8 mouse cellular contexts compared by ENCODE assay signal in genomic region chr1:90208503-90208860, GRCm38 (mm10). TPM values are rescaled to one million over a fixed set of nuclear protein-coding genes. Genes with fewer than 3 reads are reported as not detected.
A peak's percentile ranks its signal among the peaks of the same experiment; 100 is the strongest.
DNase-seq lines count a peak whose midpoint lies in the region; ATAC-seq and TF ChIP-seq lines count a peak whose summit lies in the region.
"Had no signal": no experiment of that assay in that cellular context is flagged by ENCODE, and none has a peak within 500 bp of the region (broad histone marks: within the 10 kb centered on the region; RNA-seq: fewer than 3 reads in every experiment).

No protein-coding gene starts in this region.

- no peak overlapping the region for H3K27ac ChIP-seq in liver, embryonic 12.5 days
- no peak overlapping the region for H3K27ac ChIP-seq in liver, postnatal 0 days (ENCODE audit: low read depth)
- peak overlapping the region; percentile 85 for H3K27ac ChIP-seq in forebrain, embryonic 14.5 days (ENCODE audit: low read depth, low read length)
- H3K27ac ChIP-seq in hindbrain, embryonic 13.5 days = peak overlapping the region; percentile 74
- H3K27ac ChIP-seq in small intestine, adult 2 months (ENCODE audit: insufficient read depth, low read depth, low read length) = no peak overlapping the region

- TF ChIP-seq CTCF in liver, postnatal 0 days (IDR thresholded peaks at IDR 0.05; ENCODE audit: low read depth) = no peak
- no peak for TF ChIP-seq CTCF in small intestine, adult 2 months (IDR thresholded peaks at IDR 0.05; ENCODE audit: extremely low read depth, insufficient read length, insufficient replicate concordance, low read depth, low read length)

- no peaks in the 10 kb centered on the region for H3K36me3 ChIP-seq in liver, embryonic 12.5 days
- no peaks in the 10 kb centered on the region for H3K36me3 ChIP-seq in liver, postnatal 0 days (replicated peaks; ENCODE audit: insufficient read depth, low read length)
- peaks cover 3% of the 10 kb centered on the region; the same call in 1 of the 2 replicates for H3K36me3 ChIP-seq in forebrain, embryonic 14.5 days (ENCODE audit: control insufficient read depth, insufficient read depth, low read length)
- no peaks in the 10 kb centered on the region for H3K36me3 ChIP-seq in hindbrain, embryonic 13.5 days
- no peaks in the 10 kb centered on the region for H3K36me3 ChIP-seq in small intestine, adult 2 months (ENCODE audit: control insufficient read depth, insufficient read depth, low read length)

- no peaks in the 10 kb centered on the region for H3K4me1 ChIP-seq in liver, embryonic 12.5 days
- H3K4me1 ChIP-seq in liver, postnatal 0 days (ENCODE audit: insufficient read depth) = no peaks in the 10 kb centered on the region
- H3K4me1 ChIP-seq in forebrain, embryonic 14.5 days (ENCODE audit: control insufficient read depth, insufficient read depth, low read length) = peaks cover 47% of the 10 kb centered on the region
- H3K4me1 ChIP-seq in hindbrain, embryonic 13.5 days (replicated peaks) = peaks cover 85% of the 10 kb centered on the region
- H3K4me1 ChIP-seq in small intestine, adult 2 months (ENCODE audit: control insufficient read depth, insufficient read depth, insufficient read length, low read length) = no peaks in the 10 kb centered on the region

- H3K4me3 ChIP-seq in liver, embryonic 12.5 days = no peak overlapping the region
- no peak overlapping the region for H3K4me3 ChIP-seq in liver, postnatal 0 days (ENCODE audit: low read depth, low read length)
- H3K4me3 ChIP-seq in forebrain, embryonic 14.5 days (ENCODE audit: low read depth, low read length) = peak overlapping the region; percentile 49
- peak overlapping the region; percentile 54 for H3K4me3 ChIP-seq in hindbrain, embryonic 13.5 days
- peak overlapping the region; percentile 42 for H3K4me3 ChIP-seq in small intestine, adult 2 months (ENCODE audit: low read depth, low read length)

- no peaks in the 10 kb centered on the region for H3K9me3 ChIP-seq in liver, embryonic 12.5 days (replicated peaks)
- no peaks in the 10 kb centered on the region for H3K9me3 ChIP-seq in liver, postnatal 0 days (ENCODE audit: low read length)
- H3K9me3 ChIP-seq in forebrain, embryonic 14.5 days (replicated peaks; ENCODE audit: control insufficient read depth, low read length) = no peaks in the 10 kb centered on the region
- no peaks in the 10 kb centered on the region for H3K9me3 ChIP-seq in hindbrain, embryonic 13.5 days

- DNase-seq in liver, postnatal 0 days = no peak
- DNase-seq in forebrain, embryonic 14.5 days (ENCODE audit: low spot score) = no peak
- DNase-seq in right cerebral cortex, postnatal 25 days = no peak
- no peak for DNase-seq in layer of hippocampus, adult 8-10 months (ENCODE audit: low spot score in 2 of 2)
- DNase-seq: lung, adult 2 months had no signal

- 64% methylated on average over 9 of the region's 9 CpGs for WGBS in liver, embryonic 12.5 days (ENCODE audit: insufficient replicate concordance)
- 75% methylated on average over 9 of the region's 9 CpGs for WGBS in liver, postnatal 0 days (ENCODE audit: insufficient replicate concordance)
- 61% methylated on average over 9 of the region's 9 CpGs for WGBS in forebrain, embryonic 14.5 days
- WGBS in hindbrain, embryonic 13.5 days = 52% methylated on average over 9 of the region's 9 CpGs
- WGBS in small intestine, adult 2 months = 70% methylated on average over 9 of the region's 9 CpGs

- no peak for TF ChIP-seq POLR2A in small intestine, adult 2 months (IDR thresholded peaks at IDR 0.05; ENCODE audit: low read depth, low read length)

- no peak for ATAC-seq in liver, embryonic 12.5 days
- no peak for ATAC-seq in liver, postnatal 0 days
- ATAC-seq in forebrain, embryonic 14.5 days = no peak
- ATAC-seq in hindbrain, embryonic 13.5 days (ENCODE audit: low FRiP score) = no peak

- H3K4me2 ChIP-seq in liver, embryonic 12.5 days = peak overlapping the region; percentile 33; the same call in 1 of the 2 replicates
- H3K4me2 ChIP-seq in liver, postnatal 0 days (ENCODE audit: low read depth, low read length) = no peak overlapping the region
- peak overlapping the region; percentile 56 for H3K4me2 ChIP-seq in forebrain, embryonic 14.5 days (ENCODE audit: low read length)
- H3K4me2 ChIP-seq in hindbrain, embryonic 13.5 days = peak overlapping the region; percentile 64

- H3K9ac ChIP-seq in liver, embryonic 12.5 days = no peak overlapping the region
- H3K9ac ChIP-seq in liver, postnatal 0 days (replicated peaks) = no peak overlapping the region
- peak overlapping the region; percentile 46; the same call in 1 of the 2 replicates for H3K9ac ChIP-seq in forebrain, embryonic 14.5 days (ENCODE audit: low read length)
- 0 out of 2 replicates have a peak overlapping the region, but pooled peaks have one; percentile 30 for H3K9ac ChIP-seq in hindbrain, embryonic 13.5 days

- no peak for TF ChIP-seq EP300 in liver, postnatal 0 days (IDR thresholded peaks at IDR 0.05; ENCODE audit: low read depth)

- peaks cover 54% of the 10 kb centered on the region for H3K27me3 ChIP-seq in liver, embryonic 12.5 days (replicated peaks)
- H3K27me3 ChIP-seq in liver, postnatal 0 days (ENCODE audit: insufficient read depth, low read length) = peaks cover 20% of the 10 kb centered on the region
- no peaks in the 10 kb centered on the region for H3K27me3 ChIP-seq in forebrain, embryonic 14.5 days (replicated peaks; ENCODE audit: control insufficient read depth, insufficient read depth, low read length)
- no peaks in the 10 kb centered on the region for H3K27me3 ChIP-seq in hindbrain, embryonic 13.5 days
- H3K27me3 ChIP-seq in small intestine, adult 2 months (ENCODE audit: control insufficient read depth, insufficient read depth, low read length) = no peaks in the 10 kb centered on the region

RNA-seq across cellular contexts. Expression of gene Ackr3, which starts 4.7 kb away (rescaled TPM):
- 9.0 and 10.4 TPM in 2 replicates for polyA plus RNA-seq in liver, embryonic 12.5 days (2016; fragmentation: Nextera tagmentation; extraction: Ambion mirVana)
- polyA plus RNA-seq in liver, postnatal 0 days (2015; fragmentation: Nextera tagmentation; extraction: Ambion mirVana) = 2.3 and 2.5 TPM in 2 replicates
- polyA plus RNA-seq in forebrain, embryonic 14.5 days (2014; fragmentation: Nextera tagmentation; extraction: Ambion mirVana) = 33.5 and 40.2 TPM in 2 replicates
- polyA plus RNA-seq in hindbrain, embryonic 13.5 days (2015; fragmentation: Nextera tagmentation; extraction: Ambion mirVana) = 13.1 and 13.9 TPM in 2 replicates
- 21.7 and 22.5 TPM in 2 replicates for polyA plus RNA-seq in small intestine, adult 2 months (2012; rRNA removed)
- total RNA-seq in layer of hippocampus, adult 8-10 months (2022) = 10 to 100 TPM; 11.4 to 13.7 (median 12.8) TPM

RNA-seq across cellular contexts. Expression of gene Iqca, which starts 55.3 kb away (rescaled TPM):
- polyA plus RNA-seq in liver, embryonic 12.5 days (2016; fragmentation: Nextera tagmentation; extraction: Ambion mirVana) = 0.11 and 0.28 TPM in 2 replicates
- 1.5 and 1.7 TPM in 2 replicates for polyA plus RNA-seq in liver, postnatal 0 days (2015; fragmentation: Nextera tagmentation; extraction: Ambion mirVana)
- 0.95 and 0.99 TPM in 2 replicates for polyA plus RNA-seq in forebrain, embryonic 14.5 days (2014; fragmentation: Nextera tagmentation; extraction: Ambion mirVana)
- 0.78 and 1.6 TPM in 2 replicates for polyA plus RNA-seq in hindbrain, embryonic 13.5 days (2015; fragmentation: Nextera tagmentation; extraction: Ambion mirVana)
- polyA plus RNA-seq in small intestine, adult 2 months (2012; rRNA removed) = not detected in 2 replicates
- total RNA-seq in layer of hippocampus, adult 8-10 months (2022) = 1 to 10 TPM; 1.2 to 1.9 (median 1.3) TPM

Comparison
In these comparisons a context has a peak if more than half of its experiments do, and no peak if none do; other contexts are left out.
1. H3K27ac ChIP-seq: peak in forebrain, embryonic 14.5 days (single experiment) and hindbrain, embryonic 13.5 days (single experiment); none in liver, embryonic 12.5 days (single experiment), liver, postnatal 0 days (single experiment) and small intestine, adult 2 months (single experiment).
2. H3K4me3 ChIP-seq: peak in forebrain, embryonic 14.5 days (single experiment), hindbrain, embryonic 13.5 days (single experiment) and small intestine, adult 2 months (single experiment); none in liver, embryonic 12.5 days (single experiment) and liver, postnatal 0 days (single experiment).
3. H3K9ac ChIP-seq: peak in forebrain, embryonic 14.5 days (single experiment) and hindbrain, embryonic 13.5 days (single experiment); none in liver, embryonic 12.5 days (single experiment) and liver, postnatal 0 days (single experiment).